Mouse (Mus musculus): Measurements from ENCODE around the gene Unc119b. TPM values are rescaled to one million over a fixed set of nuclear protein-coding genes. Genes with fewer than 3 reads are reported as not detected.
"Not testable (repeated sequence)": the region's sequence is repeated elsewhere in the genome, so short reads cannot be mapped to it uniquely, and the experiment has no call there.

Unc119b gene
- total RNA-seq, 2 experiments from 2014 or later: 26.8 to 30.9 TPM

- DNase-seq (ENCODE audit: extremely low spot score in 1 of 2, low spot score in 1 of 2): no peak
Measured at GRCm38 (mm10) chr5:115140726-115141125, 6.0 kb upstream of the Unc119b start.

- DNase-seq (ENCODE audit: extremely low spot score in 1 of 2, low spot score in 1 of 2): no peak
Measured at GRCm38 (mm10) chr5:115139124-115139523, 4.3 kb upstream of the Unc119b start.

- no peak for DNase-seq (ENCODE audit: extremely low spot score in 1 of 2, low spot score in 1 of 2)
Measured at GRCm38 (mm10) chr5:115133358-115134066, 1.3 kb downstream of the Unc119b start.

GRCm38 (mm10) chr5:115132465-115132864 lies 2.3 kb downstream of the Unc119b start:
- no peak for DNase-seq (ENCODE audit: extremely low spot score in 1 of 2, low spot score in 1 of 2)

- DNase-seq (ENCODE audit: extremely low spot score in 1 of 2, low spot score in 1 of 2): no peak
Measured at GRCm38 (mm10) chr5:115129328-115129727, 5.4 kb downstream of the Unc119b start.

GRCm38 (mm10) chr5:115127421-115128179 lies 7.2 kb downstream of the Unc119b start:
- DNase-seq (ENCODE audit: extremely low spot score in 1 of 2, low spot score in 1 of 2): no peak

GRCm38 (mm10) chr5:115126578-115127312 lies 8.0 kb downstream of the Unc119b start:
- no peak for DNase-seq (ENCODE audit: extremely low spot score in 1 of 2, low spot score in 1 of 2)

- peak; percentile 73 to 80 for DNase-seq (ENCODE audit: extremely low spot score in 1 of 2, low spot score in 1 of 2)
Measured at GRCm38 (mm10) chr5:115125211-115125871, 9.4 kb downstream of the Unc119b start.

- DNase-seq (ENCODE audit: extremely low spot score in 1 of 2, low spot score in 1 of 2): no peak
Measured at GRCm38 (mm10) chr5:115124690-115125089, 10.1 kb downstream of the Unc119b start.

- DNase-seq (ENCODE audit: extremely low spot score in 1 of 2, low spot score in 1 of 2): no peak
Measured at GRCm38 (mm10) chr5:115120978-115121377, 13.8 kb downstream of the Unc119b start.

GRCm38 (mm10) chr5:115118961-115119570 lies 15.7 kb downstream of the Unc119b start, which contains the start of gene Acads:
Gene Acads (minus strand): TSS chr5:115119346.
- DNase-seq (ENCODE audit: extremely low spot score in 1 of 2, low spot score in 1 of 2): peak in 1 of 2 experiments; percentile 31

- no peak for DNase-seq (ENCODE audit: extremely low spot score in 1 of 2, low spot score in 1 of 2)
Measured at GRCm38 (mm10) chr5:115117467-115117866, 17.3 kb downstream of the Unc119b start.

- no peak for DNase-seq (ENCODE audit: extremely low spot score in 1 of 2, low spot score in 1 of 2)
Measured at GRCm38 (mm10) chr5:115116426-115116825, 18.3 kb downstream of the Unc119b start.

- no peak for DNase-seq (ENCODE audit: extremely low spot score in 1 of 2, low spot score in 1 of 2)
Measured at GRCm38 (mm10) chr5:115114501-115114900, 20.3 kb downstream of the Unc119b start.

GRCm38 (mm10) chr5:115113244-115113643 lies 21.5 kb downstream of the Unc119b start:
- no peak for DNase-seq (ENCODE audit: extremely low spot score in 1 of 2, low spot score in 1 of 2)

- no peak for DNase-seq (ENCODE audit: extremely low spot score in 1 of 2, low spot score in 1 of 2)
Measured at GRCm38 (mm10) chr5:115111156-115111555, 23.6 kb downstream of the Unc119b start.

GRCm38 (mm10) chr5:115103253-115103652 lies 31.5 kb downstream of the Unc119b start:
- not testable (repeated sequence) for DNase-seq (ENCODE audit: extremely low spot score in 1 of 2, low spot score in 1 of 2)

GRCm38 (mm10) chr5:115102231-115102630 lies 32.5 kb downstream of the Unc119b start:
- DNase-seq (ENCODE audit: extremely low spot score in 1 of 2, low spot score in 1 of 2): no peak

GRCm38 (mm10) chr5:115100473-115100872 lies 34.3 kb downstream of the Unc119b start:
- DNase-seq (ENCODE audit: extremely low spot score in 1 of 2, low spot score in 1 of 2): no peak

- no peak for DNase-seq (ENCODE audit: extremely low spot score in 1 of 2, low spot score in 1 of 2)
Measured at GRCm38 (mm10) chr5:115099991-115100390, 34.8 kb downstream of the Unc119b start.
